Mouse (Mus musculus) small intestine, adult 10 weeks (tissue): ENCODE data around the gene Ptbp1. TPM values are rescaled to one million over a fixed set of nuclear protein-coding genes. Genes with fewer than 3 reads are reported as not detected.

Experiments
- polyA plus RNA-seq: library from polyadenylated mRNA; stranded (reverse); fragments of 350-450 nt; fragmentation: Illumina TruSeq; extraction: RNeasy Lipid Tissue Mini Kit (QIAGEN cat#74804); gene quantifications from one replicate; pipeline ENCODE4 v1.2.3, GENCODE M21; 2014; ENCODE audit warnings: low replicate concordance

Ptbp1 gene
- 52.9 TPM for polyA plus RNA-seq

GRCm38 (mm10) chr10:79853860-79854795, at the start of gene Ptbp1:
Gene Ptbp1 (plus strand): TSS chr10:79854427.

GRCm38 (mm10) chr10:79820782-79821181, 33.4 kb upstream of the Ptbp1 start, which contains the start of gene Misp:
Gene Misp (plus strand): TSS chr10:79820989.

GRCm38 (mm10) chr10:79874290-79874862, 20.1 kb downstream of the Ptbp1 start, which contains the start of the genes Prtn3 and Plppr3:
Gene Prtn3 (plus strand): TSS chr10:79874476.
Gene Plppr3 (minus strand): TSS chr10:79874634.

GRCm38 (mm10) chr10:79886054-79886453, 31.8 kb downstream of the Ptbp1 start, which contains the start of gene Elane:
Gene Elane (plus strand): TSS chr10:79886247.

GRCm38 (mm10) chr10:79890670-79891069, 36.4 kb downstream of the Ptbp1 start, which contains the start of gene Cfd:
Gene Cfd (plus strand): TSS chr10:79890853.

GRCm38 (mm10) chr10:79908167-79909091, 54.2 kb downstream of the Ptbp1 start, which contains the start of gene Med16:
Gene Med16 (minus strand): TSS chr10:79908923.

GRCm38 (mm10) chr10:79910556-79910955, 56.3 kb downstream of the Ptbp1 start, which contains the start of gene Gm26602:
Gene Gm26602 (plus strand): TSS chr10:79910856.

Other genes with a start within 250 kb of the Ptbp1 start
- gene C2cd4c, start 240.4 kb upstream of the Ptbp1 start, polyA plus RNA-seq, result 0.11 TPM
- 0.30 TPM for gene Shc2, start 216.5 kb upstream of the Ptbp1 start, polyA plus RNA-seq
- gene Odf3l2, start 208.7 kb upstream of the Ptbp1 start, polyA plus RNA-seq, result not detected
- not detected for gene Madcam1, start 189.9 kb upstream of the Ptbp1 start, polyA plus RNA-seq
- not detected for gene Tpgs1, start 185.1 kb upstream of the Ptbp1 start, polyA plus RNA-seq
- not detected for gene Cdc34, start 172.2 kb upstream of the Ptbp1 start, polyA plus RNA-seq
- gene Gzmm, start 165.4 kb upstream of the Ptbp1 start, polyA plus RNA-seq, result not detected
- gene Bsg, start 149.9 kb upstream of the Ptbp1 start, polyA plus RNA-seq, result 328 TPM
- gene Hcn2, start 137.8 kb upstream of the Ptbp1 start, polyA plus RNA-seq, result not detected
- gene Polrmt, start 107.8 kb upstream of the Ptbp1 start, polyA plus RNA-seq, result not detected
- gene Fgf22, start 99.4 kb upstream of the Ptbp1 start, polyA plus RNA-seq, result not detected
- gene Rnf126, start 87.5 kb upstream of the Ptbp1 start, polyA plus RNA-seq, result 0.41 TPM
- gene Fstl3, start 77.2 kb upstream of the Ptbp1 start, polyA plus RNA-seq, result 0.45 TPM
- not detected for gene Prss57, start 63.5 kb upstream of the Ptbp1 start, polyA plus RNA-seq
- gene Palm, start 60.9 kb upstream of the Ptbp1 start, polyA plus RNA-seq, result not detected
- gene Misp, start 33.4 kb upstream of the Ptbp1 start, polyA plus RNA-seq, result 3.9 TPM
- gene Prtn3, start 20.0 kb downstream of the Ptbp1 start, polyA plus RNA-seq, result not detected
- gene Plppr3, start 20.2 kb downstream of the Ptbp1 start, polyA plus RNA-seq, result not detected
- gene Elane, start 31.8 kb downstream of the Ptbp1 start, polyA plus RNA-seq, result not detected
- 0.67 TPM for gene Cfd, start 36.4 kb downstream of the Ptbp1 start, polyA plus RNA-seq
- 0.11 TPM for gene Med16, start 54.5 kb downstream of the Ptbp1 start, polyA plus RNA-seq
- gene Gm26602, start 56.4 kb downstream of the Ptbp1 start, polyA plus RNA-seq, result not detected
- not detected for gene Kiss1r, start 62.5 kb downstream of the Ptbp1 start, polyA plus RNA-seq
- 1.5 TPM for gene R3hdm4, start 66.8 kb downstream of the Ptbp1 start, polyA plus RNA-seq
- 2.3 TPM for gene Arid3a, start 72.6 kb downstream of the Ptbp1 start, polyA plus RNA-seq
- gene Wdr18, start 105.7 kb downstream of the Ptbp1 start, polyA plus RNA-seq, result 1.0 TPM
- gene Grin3b, start 116.3 kb downstream of the Ptbp1 start, polyA plus RNA-seq, result not detected
- gene Tmem259, start 129.9 kb downstream of the Ptbp1 start, polyA plus RNA-seq, result 0.45 TPM
- 1.9 TPM for gene Cnn2, start 134.2 kb downstream of the Ptbp1 start, polyA plus RNA-seq
- 0.11 TPM for gene Abca7, start 142.1 kb downstream of the Ptbp1 start, polyA plus RNA-seq
- gene Arhgap45, start 162.2 kb downstream of the Ptbp1 start, polyA plus RNA-seq, result 0.19 TPM
- not detected for gene Polr2e, start 185.4 kb downstream of the Ptbp1 start, polyA plus RNA-seq
- 27.2 TPM for gene Gpx4, start 192.7 kb downstream of the Ptbp1 start, polyA plus RNA-seq